Mouse (Mus musculus) forebrain, embryonic 16.5 days (tissue): ENCODE results near the gene Eef1a2. TPM values are rescaled to one million over a fixed set of nuclear protein-coding genes. Genes with fewer than 3 reads are reported as not detected.
A peak's percentile ranks its signal among the peaks of the same experiment; 100 is the strongest.

Experiments used
- ATAC-seq: fragments of 200-750 bp; cut with Nextera tagmentation; 2 replicates; pipeline ENCODE4 v1.8.0; 2017; ENCODE audit warnings: mild to moderate bottlenecking, moderate library complexity
- H3K27ac ChIP-seq: fragments of 300-500 bp; sonication (generic); 2 replicates; pipeline ENCODE4 v1.5.1; 2014; ENCODE audit warnings: low read length, control low read depth
- H3K27me3 ChIP-seq: fragments of 300-500 bp; sonication (generic); replicated peaks from 2 replicates; pipeline ENCODE4 v1.6.1; 2014; ENCODE audit warnings: low read length; ENCODE audit not compliant: control insufficient read depth, insufficient read depth
- H3K36me3 ChIP-seq: fragments of 300-500 bp; sonication (generic); 2 replicates; pipeline ENCODE4 v1.6.1; 2014; ENCODE audit not compliant: control insufficient read depth, insufficient read depth
- H3K4me1 ChIP-seq: fragments of 300-500 bp; sonication (generic); replicated peaks from 2 replicates; pipeline ENCODE4 v1.6.1; 2014; ENCODE audit warnings: low read length; ENCODE audit not compliant: control insufficient read depth, insufficient read depth
- H3K4me2 ChIP-seq: fragments of 300-500 bp; sonication (generic); 2 replicates; pipeline ENCODE4 v1.6.1; 2014; ENCODE audit warnings: mild to moderate bottlenecking, low read length, control low read depth
- H3K4me3 ChIP-seq: fragments of 300-500 bp; sonication (generic); replicated peaks from 2 replicates; pipeline ENCODE4 v1.5.1; 2014; ENCODE audit warnings: mild to moderate bottlenecking, low read length, control low read depth
- H3K9ac ChIP-seq: fragments of 300-500 bp; sonication (generic); replicated peaks from 2 replicates; pipeline ENCODE4 v1.6.1; 2014; ENCODE audit warnings: low read depth, low read length, control low read depth
- H3K9me3 ChIP-seq: fragments of 300-500 bp; sonication (generic); 2 replicates; pipeline ENCODE4 v1.6.1; 2016; ENCODE audit warnings: low read length; ENCODE audit not compliant: control insufficient read depth
- WGBS: fragments of 180-500 bp; shearing (Covaris S2); extraction: QIAGEN DNeasy Blood & Tissue Kit; methylation state at CpG from one replicate; pipeline ENCODE4 v1.1.7; 2014; 5-methylcytosine and 5-hydroxymethylcytosine counted together
- polyA plus RNA-seq: library from polyadenylated mRNA; unstranded; fragments of >200 nt; fragmentation: Nextera tagmentation; extraction: Ambion mirVana; gene quantifications from 2 replicates; pipeline ENCODE4 v1.2.1, GENCODE M21; 2015

Gene Eef1a2
- polyA plus RNA-seq, 1 experiment from 2014 or later, result 5.7 TPM

DNA sequence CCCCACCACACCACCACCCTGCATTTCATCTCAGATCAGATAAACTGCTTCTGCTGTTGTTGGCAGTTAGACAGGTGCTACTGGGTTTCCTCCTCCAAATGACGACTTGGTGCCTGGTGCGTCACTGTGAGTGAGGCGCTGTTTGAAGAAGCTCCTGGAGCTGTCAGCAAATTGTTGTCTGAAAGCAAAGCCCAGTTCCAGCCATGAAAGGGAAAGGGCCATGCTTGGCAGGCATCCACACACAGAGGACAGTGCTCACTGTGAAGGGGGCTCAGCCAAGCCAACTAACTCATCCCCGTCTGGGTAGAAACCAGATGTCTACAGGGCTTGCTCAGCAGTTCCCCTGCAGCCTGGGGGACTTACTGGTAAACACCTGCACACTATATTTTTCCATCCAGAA is 27.9 kb downstream of the Eef1a2 start:
- peaks cover 32% of the 10 kb centered on the region for H3K4me1 ChIP-seq
- H3K9ac ChIP-seq, result no peak overlapping the region
- 62% methylated on average over 4 of the region's 4 CpGs for WGBS

DNA sequence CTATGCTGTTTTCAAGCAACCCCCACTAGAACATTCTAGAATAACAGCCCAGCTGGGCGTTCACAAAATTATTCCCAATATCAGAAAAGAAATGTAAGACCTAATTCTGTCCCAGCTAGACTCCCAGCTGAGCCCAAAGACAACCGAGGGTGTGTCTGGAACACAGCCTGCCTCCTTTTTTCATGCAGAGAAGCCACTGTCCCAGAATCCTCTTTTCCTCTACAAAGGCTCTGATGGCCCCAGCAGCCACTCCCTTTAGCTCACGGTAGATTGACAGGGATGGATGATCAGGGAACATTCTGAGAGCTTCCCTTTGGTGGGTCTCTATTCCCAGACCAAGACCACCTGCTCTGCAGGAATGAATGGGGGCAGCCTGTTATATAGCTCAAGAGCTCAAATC is 29.0 kb downstream of the Eef1a2 start:
- H3K27ac ChIP-seq, result no peak overlapping the region
- H3K9ac ChIP-seq, result no peak overlapping the region
- H3K4me3 ChIP-seq, result no peak overlapping the region
- H3K4me1 ChIP-seq, result peaks cover 25% of the 10 kb centered on the region
- WGBS, result 43% methylated on average over 3 of the region's 3 CpGs
- no peaks in the 10 kb centered on the region for H3K9me3 ChIP-seq
- no peaks in the 10 kb centered on the region for H3K27me3 ChIP-seq
- no peak for ATAC-seq
- no peak overlapping the region for H3K4me2 ChIP-seq
- H3K36me3 ChIP-seq, result no peaks in the 10 kb centered on the region

More for the DNA sequence above, 27.9 kb downstream of the Eef1a2 start:
- ATAC-seq, result no peak
- no peaks in the 10 kb centered on the region for H3K9me3 ChIP-seq
- no peaks in the 10 kb centered on the region for H3K27me3 ChIP-seq
- H3K36me3 ChIP-seq, result no peaks in the 10 kb centered on the region
- no peak overlapping the region for H3K4me3 ChIP-seq
- H3K4me2 ChIP-seq, result no peak overlapping the region
- no peak overlapping the region for H3K27ac ChIP-seq

DNA sequence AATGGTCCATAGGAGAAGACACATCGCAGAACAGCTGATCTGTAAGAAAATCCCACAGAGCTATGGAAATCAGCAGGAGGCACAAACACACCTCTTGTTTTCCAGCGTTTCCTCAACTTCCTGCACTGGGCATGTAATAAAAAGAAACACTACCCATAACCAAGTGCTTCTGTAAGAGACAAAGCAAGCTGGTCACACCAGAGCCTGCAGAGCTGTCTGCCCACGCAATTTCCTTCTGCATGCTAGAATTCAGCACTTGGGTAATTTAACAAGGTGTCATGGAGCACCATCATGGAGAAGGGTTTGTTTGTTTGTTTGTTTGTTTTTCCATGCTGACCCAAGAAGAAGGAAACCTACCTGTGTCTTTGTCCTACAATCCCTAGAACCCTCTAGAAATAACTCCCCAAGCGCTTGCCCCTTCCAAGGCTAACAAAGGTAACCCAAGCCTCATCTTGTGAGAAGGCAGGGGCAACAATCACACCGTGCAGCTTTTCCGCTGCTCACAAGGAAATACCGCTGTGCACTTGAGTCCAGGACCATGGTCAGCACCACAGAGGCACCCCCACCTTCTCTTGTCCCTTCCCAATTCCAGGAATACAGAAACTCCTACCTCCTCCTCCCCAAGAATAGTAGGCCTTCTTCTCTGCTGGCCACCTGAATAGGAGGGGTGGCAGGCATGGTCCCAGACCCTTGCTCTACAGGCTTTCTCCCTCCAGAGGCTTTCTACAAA is 30.9 kb downstream of the Eef1a2 start:
- no peak overlapping the region for H3K4me2 ChIP-seq
- H3K9me3 ChIP-seq, result no peaks in the 10 kb centered on the region
- H3K27me3 ChIP-seq, result no peaks in the 10 kb centered on the region
- WGBS, result 54% methylated on average over 7 of the region's 7 CpGs
- H3K27ac ChIP-seq, result no peak overlapping the region
- no peak for ATAC-seq
- peaks cover 31% of the 10 kb centered on the region for H3K4me1 ChIP-seq
- no peak overlapping the region for H3K9ac ChIP-seq
- H3K36me3 ChIP-seq, result no peaks in the 10 kb centered on the region
- H3K4me3 ChIP-seq, result no peak overlapping the region

DNA sequence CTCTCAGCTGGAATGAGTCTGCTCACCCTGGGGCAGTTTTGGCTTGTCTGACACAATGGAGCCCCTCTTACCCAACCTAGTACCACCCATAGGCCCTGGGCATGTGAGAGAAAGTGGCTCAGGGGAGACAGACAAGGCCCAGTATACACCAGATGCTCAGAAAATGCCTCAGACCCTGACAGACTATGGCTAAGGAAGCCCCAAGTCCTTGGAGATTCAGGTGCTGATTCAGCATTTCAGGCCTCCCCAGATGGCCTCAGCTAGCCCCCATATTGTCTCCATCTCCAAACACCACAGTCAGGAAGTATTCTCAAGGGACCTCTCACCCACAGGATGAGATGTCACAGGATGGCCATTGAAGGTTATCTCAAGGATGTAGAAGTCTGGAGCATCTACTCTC is 34.2 kb downstream of the Eef1a2 start:
- Histone ChIP-seq H3K9me3 (no peaks in the 10 kb centered on the region), H3K4me1 (peaks cover 41% of the 10 kb centered on the region), H3K27ac (no peak overlapping the region), H3K4me3 (no peak overlapping the region), H3K36me3 (no peaks in the 10 kb centered on the region), H3K27me3 (no peaks in the 10 kb centered on the region), H3K9ac (no peak overlapping the region), H3K4me2 (no peak overlapping the region)
- ATAC-seq, result no peak

DNA sequence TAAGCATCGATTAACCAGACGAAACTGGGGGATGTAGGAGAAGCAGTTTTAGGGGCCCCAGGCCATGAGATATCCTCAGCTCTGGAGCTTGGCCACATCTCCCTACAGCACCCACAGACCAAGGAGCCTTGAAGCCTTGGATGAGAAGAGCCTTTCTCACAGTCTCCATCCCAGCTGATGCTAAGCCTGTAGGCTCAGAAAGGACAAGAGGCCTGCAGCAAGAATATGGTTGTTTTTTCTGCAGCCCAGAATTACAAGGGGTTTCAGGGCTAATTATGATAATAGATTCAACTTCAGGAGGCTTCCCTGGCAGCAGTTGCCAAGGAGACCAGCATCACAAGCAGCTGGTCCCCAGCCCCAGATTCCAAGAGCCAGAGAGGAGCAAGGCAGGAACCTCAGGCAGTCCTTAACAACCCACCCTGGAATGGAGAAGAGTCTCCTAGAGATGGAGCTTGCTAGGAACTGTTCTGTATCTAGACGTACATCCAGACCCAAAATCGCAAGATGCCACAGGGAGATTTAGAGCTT is 35.8 kb downstream of the Eef1a2 start:
- Histone ChIP-seq H3K9ac (no peak overlapping the region), H3K9me3 (no peaks in the 10 kb centered on the region), H3K27me3 (no peaks in the 10 kb centered on the region), H3K36me3 (no peaks in the 10 kb centered on the region), H3K4me3 (no peak overlapping the region), H3K4me2 (no peak overlapping the region), H3K4me1 (peaks cover 45% of the 10 kb centered on the region), H3K27ac (peak overlapping the region; percentile 55)
- ATAC-seq, result peak; percentile 87
- WGBS, result 56% methylated on average over 4 of the region's 4 CpGs

DNA sequence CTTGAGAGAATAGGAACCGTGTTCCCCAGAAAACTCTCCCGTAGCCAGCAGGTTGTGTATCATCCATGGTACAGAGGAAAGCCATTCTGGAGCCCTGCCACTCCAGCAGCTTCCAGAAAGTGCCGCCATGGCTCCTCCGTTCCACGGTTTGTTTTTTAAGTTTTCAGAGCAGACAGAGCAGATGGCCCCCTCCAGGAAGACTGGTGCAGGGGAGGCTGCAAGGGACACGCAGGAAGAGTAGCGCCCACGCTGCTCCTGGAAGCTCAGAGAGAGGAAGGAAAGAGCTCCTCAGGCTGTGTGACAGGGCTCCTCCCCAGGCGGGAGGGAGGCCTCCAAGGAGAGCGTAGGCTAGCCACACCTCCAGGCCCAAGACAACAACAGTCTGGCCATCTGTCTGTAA is 36.9 kb downstream of the Eef1a2 start:
- ATAC-seq, result no peak; the same call in 1 of the 2 replicates
- Histone ChIP-seq H3K4me2 (0 out of 2 replicates have a peak overlapping the region, but pooled peaks have one; percentile 14), H3K9ac (no peak overlapping the region), H3K4me1 (peaks cover 51% of the 10 kb centered on the region), H3K9me3 (no peaks in the 10 kb centered on the region), H3K36me3 (no peaks in the 10 kb centered on the region), H3K27ac (peak overlapping the region; percentile 55), H3K27me3 (no peaks in the 10 kb centered on the region), H3K4me3 (no peak overlapping the region)
- WGBS, result 29% methylated on average over 10 of the region's 10 CpGs

DNA sequence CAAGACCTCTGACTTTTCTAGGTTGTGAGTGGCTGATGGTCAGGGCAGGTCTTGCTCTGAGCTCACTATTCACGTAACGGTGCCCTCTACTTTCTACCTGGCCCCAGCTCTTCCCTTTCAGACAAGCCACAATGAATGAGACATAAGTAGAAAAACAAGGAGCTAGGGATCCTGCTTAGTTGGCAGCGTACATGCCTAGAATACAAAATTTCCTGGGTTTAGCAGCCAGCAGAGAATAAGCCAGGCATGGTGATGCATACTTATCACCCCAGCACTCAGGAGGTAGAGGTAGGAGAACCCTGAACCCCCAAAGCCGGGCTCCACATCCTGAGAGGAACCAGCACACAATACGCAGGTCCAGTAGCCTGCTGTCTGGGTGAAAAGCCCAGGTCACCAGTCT is 40.4 kb downstream of the Eef1a2 start:
- no peak overlapping the region for H3K4me3 ChIP-seq
- H3K36me3 ChIP-seq, result 0 out of 2 replicates have a peak, but pooled peaks cover 2% of the 10 kb centered on the region
- H3K27me3 ChIP-seq, result no peaks in the 10 kb centered on the region
- no peak overlapping the region for H3K9ac ChIP-seq
- no peaks in the 10 kb centered on the region for H3K9me3 ChIP-seq
- H3K4me1 ChIP-seq, result peaks cover 45% of the 10 kb centered on the region
- 80% methylated on average over 5 of the region's 5 CpGs for WGBS
- H3K4me2 ChIP-seq, result no peak overlapping the region
- no peak for ATAC-seq
- H3K27ac ChIP-seq, result no peak overlapping the region

DNA sequence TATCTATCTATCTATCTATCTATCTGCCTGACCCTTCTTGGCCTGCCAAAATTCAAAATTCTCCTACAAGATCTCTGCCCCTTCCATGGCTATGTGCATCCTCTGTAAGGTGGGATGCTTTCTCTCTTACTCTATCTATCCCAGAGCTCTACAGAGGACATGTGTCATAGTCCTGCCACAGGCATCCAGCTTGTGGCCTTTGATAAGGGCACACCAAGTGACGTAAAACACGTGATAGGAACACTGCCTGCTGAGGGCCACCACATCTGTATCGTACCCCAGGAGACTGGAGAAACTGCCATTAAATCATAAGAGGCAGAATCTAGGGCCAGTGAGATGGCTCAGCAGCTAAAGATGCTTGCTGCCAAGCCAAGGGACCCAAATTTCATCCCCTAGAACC is 41.4 kb downstream of the Eef1a2 start:
- no peak for ATAC-seq
- peaks cover 35% of the 10 kb centered on the region for H3K4me1 ChIP-seq
- H3K9me3 ChIP-seq, result no peaks in the 10 kb centered on the region
- H3K4me3 ChIP-seq, result no peak overlapping the region
- 0 out of 2 replicates have a peak, but pooled peaks cover 2% of the 10 kb centered on the region for H3K36me3 ChIP-seq
- H3K27me3 ChIP-seq, result no peaks in the 10 kb centered on the region
- 87% methylated on average over 3 of the region's 3 CpGs for WGBS
- H3K9ac ChIP-seq, result no peak overlapping the region
- no peak overlapping the region for H3K4me2 ChIP-seq
- no peak overlapping the region for H3K27ac ChIP-seq

DNA sequence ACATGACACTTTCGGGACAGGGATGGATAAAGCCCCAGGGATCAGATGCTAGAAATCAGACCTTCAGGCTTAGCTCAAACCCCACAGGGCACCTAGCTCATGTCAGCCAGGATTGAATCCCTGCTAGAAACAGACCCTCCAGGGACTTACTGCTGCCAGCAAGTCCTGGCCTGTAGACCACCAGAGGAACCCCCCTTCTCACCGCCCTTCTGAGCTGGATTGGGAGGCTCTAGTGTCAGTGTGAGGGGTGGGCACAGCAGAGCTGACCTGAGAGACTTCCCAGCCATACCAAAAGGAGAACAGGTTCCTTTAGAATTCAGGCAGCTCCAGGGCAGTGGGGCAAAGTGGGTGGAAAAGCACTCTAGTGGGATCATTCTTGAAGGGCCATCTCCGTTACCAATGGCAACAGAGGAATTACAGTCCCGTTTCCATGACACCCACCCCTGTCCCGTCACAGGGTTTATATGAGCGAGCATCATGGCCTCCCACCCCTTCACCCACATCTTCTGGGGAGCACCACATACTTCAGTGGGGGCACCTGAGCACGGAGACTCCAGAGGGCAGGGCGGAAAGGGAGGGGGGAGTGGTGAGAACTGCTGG is 43.0 kb downstream of the Eef1a2 start:
- no peak overlapping the region for H3K4me3 ChIP-seq
- H3K9ac ChIP-seq, result no peak overlapping the region
- H3K9me3 ChIP-seq, result no peaks in the 10 kb centered on the region
- WGBS, result 58% methylated on average over 8 of the region's 8 CpGs
- no peak overlapping the region for H3K4me2 ChIP-seq
- H3K27me3 ChIP-seq, result no peaks in the 10 kb centered on the region
- no peak for ATAC-seq
- no peak overlapping the region for H3K27ac ChIP-seq
- H3K36me3 ChIP-seq, result 0 out of 2 replicates have a peak, but pooled peaks cover 2% of the 10 kb centered on the region
- H3K4me1 ChIP-seq, result peaks cover 20% of the 10 kb centered on the region
